Mouse (Mus musculus) liver, embryonic 15.5 days (tissue): ENCODE measurements at regions not wholly inside any gene's neighbourhood (a gene's known extent, or its start where the extent isn't known, plus 50 kb on each side); places are given as distances from the start of the nearest gene placed in this dataset.
"Not testable (repeated sequence)": the region's sequence is repeated elsewhere in the genome, so short reads cannot be mapped to it uniquely, and the experiment has no call there.

Experiments
- ATAC-seq: fragments of 200-750 bp; cut with Nextera tagmentation; 2 replicates; pipeline ENCODE4 v1.8.0; 2017; ENCODE audit warnings: moderate number of reproducible peaks, mild to moderate bottlenecking, moderate library complexity; ENCODE audit not compliant: insufficient read depth
- H3K27ac ChIP-seq: fragments of 300-500 bp; sonication (generic); replicated peaks from 2 replicates; pipeline ENCODE4 v1.5.1; 2015; ENCODE audit warnings: mild to moderate bottlenecking, inconsistent platforms
- H3K27me3 ChIP-seq: fragments of 300-500 bp; sonication (generic); 2 replicates; pipeline ENCODE4 v1.6.1; 2015; ENCODE audit warnings: mild to moderate bottlenecking, inconsistent platforms
- H3K36me3 ChIP-seq: fragments of 300-500 bp; sonication (generic); replicated peaks from 2 replicates; pipeline ENCODE4 v1.6.1; 2015; ENCODE audit warnings: moderate library complexity, mild to moderate bottlenecking, inconsistent platforms
- H3K4me1 ChIP-seq: fragments of 300-500 bp; sonication (generic); replicated peaks from 2 replicates; pipeline ENCODE4 v1.6.1; 2015; ENCODE audit warnings: inconsistent platforms
- H3K4me2 ChIP-seq: fragments of 300-500 bp; sonication (generic); 2 replicates; pipeline ENCODE4 v1.6.1; 2015; ENCODE audit warnings: moderate library complexity, mild to moderate bottlenecking, inconsistent platforms
- H3K4me3 ChIP-seq: fragments of 300-500 bp; sonication (generic); replicated peaks from 2 replicates; pipeline ENCODE4 v1.5.1; 2015; ENCODE audit warnings: mild to moderate bottlenecking, inconsistent platforms
- H3K9ac ChIP-seq: fragments of 300-500 bp; sonication (generic); 2 replicates; pipeline ENCODE4 v1.6.1; 2015; ENCODE audit warnings: moderate library complexity, mild to moderate bottlenecking, inconsistent platforms
- H3K9me3 ChIP-seq: fragments of 300-500 bp; sonication (generic); replicated peaks from 2 replicates; pipeline ENCODE4 v1.6.1; 2016; ENCODE audit warnings: inconsistent platforms
- WGBS: fragments of 180-500 bp; shearing (Covaris S2); methylation state at CpG from one replicate; pipeline ENCODE4 v1.1.7; 2015; ENCODE audit warnings: mixed read lengths; ENCODE audit not compliant: insufficient replicate concordance; 5-methylcytosine and 5-hydroxymethylcytosine counted together

DNA sequence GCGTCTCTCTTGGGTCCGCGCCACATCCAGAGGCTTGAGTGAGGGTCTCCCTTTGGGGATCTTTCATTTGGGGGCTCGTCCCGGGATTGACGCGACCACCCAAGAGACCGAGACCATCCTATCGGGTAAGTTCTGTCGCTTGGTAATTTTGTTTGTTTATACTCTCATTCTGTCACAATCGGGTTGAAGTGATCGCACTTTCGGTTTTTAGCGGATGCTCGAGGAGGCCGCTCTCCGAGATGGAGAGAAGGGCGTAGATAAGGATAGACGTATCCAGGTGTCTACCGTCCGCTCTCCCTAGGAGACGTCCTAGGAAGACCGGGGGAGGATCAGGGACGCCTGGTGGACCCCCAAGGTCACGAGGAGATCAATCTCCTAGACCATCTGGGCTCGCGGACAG lies 199.3 kb upstream of the Mrpl21 start:
- WGBS = 52% methylated on average over 27 of the region's 27 CpGs
- H3K4me1 ChIP-seq, H3K27me3 ChIP-seq, H3K36me3 ChIP-seq, H3K27ac ChIP-seq, H3K9ac ChIP-seq, H3K9me3 ChIP-seq, ATAC-seq: not testable (repeated sequence)
- Histone ChIP-seq H3K4me3 (0 out of 2 replicates have a peak overlapping the region, but pooled peaks have one; percentile 12), H3K4me2 (0 out of 2 replicates have a peak overlapping the region, but pooled peaks have one; percentile 10)

DNA sequence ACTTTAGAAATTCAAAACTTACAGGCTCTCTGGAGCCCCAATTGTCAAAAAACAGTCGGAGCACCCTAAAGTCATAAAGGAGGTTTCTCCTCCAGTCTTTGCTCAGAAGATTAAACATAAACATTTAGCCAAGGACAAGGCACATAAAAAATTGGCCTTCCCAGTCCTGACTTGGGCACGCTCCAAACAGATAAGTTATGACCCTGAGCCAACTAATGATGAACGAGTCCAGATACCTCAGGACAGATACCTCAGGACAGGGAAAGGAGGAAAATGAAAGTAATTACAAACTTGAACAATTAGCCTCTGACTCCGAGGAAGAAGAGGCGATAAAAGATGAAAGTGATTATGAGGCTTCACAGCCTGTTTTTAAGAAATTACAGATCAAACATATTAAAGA lies 190.9 kb upstream of the Mrpl21 start:
- H3K4me1 ChIP-seq, H3K9me3 ChIP-seq, ATAC-seq, H3K27me3 ChIP-seq, H3K9ac ChIP-seq, H3K27ac ChIP-seq, H3K4me2 ChIP-seq, H3K36me3 ChIP-seq, H3K4me3 ChIP-seq: not testable (repeated sequence)
- 60% methylated on average over 5 of the region's 5 CpGs for WGBS
